Mouse (Mus musculus) stomach, postnatal 0 days (tissue): ENCODE results near the gene Fxr2.

ENCODE experiments used
- CTCF ChIP-seq: IDR thresholded peaks from 2 replicates; pipeline ENCODE4 v1.5.1; 2016; ENCODE audit warnings: antibody characterized with exemption, low read depth, mild to moderate bottlenecking, moderate library complexity
- EP300 ChIP-seq: optimal IDR thresholded peaks from 2 replicates; pipeline ENCODE3; 2016; ENCODE audit warnings: antibody characterized with exemption

- TF ChIP-seq CTCF (no peak), EP300 (no peak)
Measured at GRCm38 (mm10) chr11:69682209-69682839, 49.5 kb downstream of the Fxr2 start.
